Mouse (Mus musculus) embryo, embryonic 10 days (tissue): ENCODE results near the gene Nxf1.
"Not testable (repeated sequence)": the region's sequence is repeated elsewhere in the genome, so short reads cannot be mapped to it uniquely, and the experiment has no call there.

Experiments used
- DNase-seq: peaks from one replicate; pipeline ENCODE4 v3.0.0-alpha.2; 2015; ENCODE audit warnings: low spot score

Gene Nxf1

GRCm38 (mm10) chr19:8724392-8724791 is 32.5 kb upstream of the Nxf1 start:
- no peak for DNase-seq

GRCm38 (mm10) chr19:8725081-8725613 is 31.7 kb upstream of the Nxf1 start:
- DNase-seq: no peak

- DNase-seq: peak; percentile 48
These were observed 30.1 kb upstream of the Nxf1 start for GRCm38 (mm10) chr19:8726609-8727390.

GRCm38 (mm10) chr19:8727495-8728114 is 29.3 kb upstream of the Nxf1 start:
- DNase-seq: peak; percentile 58

GRCm38 (mm10) chr19:8728335-8729099 is 28.4 kb upstream of the Nxf1 start:
- DNase-seq: not testable (repeated sequence)

GRCm38 (mm10) chr19:8734334-8734733 is 22.5 kb upstream of the Nxf1 start:
- DNase-seq: no peak

GRCm38 (mm10) chr19:8735389-8736159 is 21.3 kb upstream of the Nxf1 start, which contains the start of gene Wdr74:
Gene Wdr74, plus strand, starts transcription at chr19:8735827.
- peak; percentile 96 for DNase-seq

GRCm38 (mm10) chr19:8736160-8736467 is 20.8 kb upstream of the Nxf1 start:
- peak; percentile 53 for DNase-seq

- no peak for DNase-seq
These were observed 18.0 kb upstream of the Nxf1 start for GRCm38 (mm10) chr19:8738911-8739310.

GRCm38 (mm10) chr19:8739646-8740045 is 17.2 kb upstream of the Nxf1 start:
- no peak for DNase-seq

GRCm38 (mm10) chr19:8740603-8741002 is 16.3 kb upstream of the Nxf1 start, which contains the start of gene 1700092M07Rik:
Gene 1700092M07Rik, plus strand, starts transcription at chr19:8740718.
- no peak for DNase-seq

- DNase-seq: peak; percentile 98
These were observed 15.5 kb upstream of the Nxf1 start, which contains the start of gene Stx5a for GRCm38 (mm10) chr19:8741243-8741869. Gene Stx5a, plus strand, starts transcription at chr19:8741413.

GRCm38 (mm10) chr19:8742176-8742575 is 14.7 kb upstream of the Nxf1 start:
- no peak for DNase-seq

- DNase-seq: no peak
These were observed 11.5 kb upstream of the Nxf1 start for GRCm38 (mm10) chr19:8745382-8745781.

GRCm38 (mm10) chr19:8747368-8747767 is 9.5 kb upstream of the Nxf1 start:
- no peak for DNase-seq

- DNase-seq: no peak
These were observed 1.2 kb upstream of the Nxf1 start for GRCm38 (mm10) chr19:8755652-8756051.

GRCm38 (mm10) chr19:8757471-8757998 is 662 bp downstream of the Nxf1 start:
- no peak for DNase-seq

- DNase-seq: no peak
These were observed 2.0 kb downstream of the Nxf1 start for GRCm38 (mm10) chr19:8758899-8759298.

- DNase-seq: no peak
These were observed 3.9 kb downstream of the Nxf1 start for GRCm38 (mm10) chr19:8760757-8761156.

GRCm38 (mm10) chr19:8763276-8763675 is 6.4 kb downstream of the Nxf1 start:
- DNase-seq: no peak

GRCm38 (mm10) chr19:8765562-8765961 is 8.7 kb downstream of the Nxf1 start:
- no peak for DNase-seq
